Mouse (Mus musculus): ENCODE measurements around the gene Nlgn3. TPM values are rescaled to one million over a fixed set of nuclear protein-coding genes. Genes with fewer than 3 reads are reported as not detected.

Gene Nlgn3
- polyA plus RNA-seq, 1 experiment from 2014 or later, result 6.8 TPM

GRCm38 (mm10) chrX:101268755-101269124 lies 30.2 kb upstream of the Nlgn3 start, which contains the start of gene Gm20489:
TSS of gene Gm20489 (minus strand) at chrX:101269023.
- no peak within 1 kb of the TSS for H3K9ac ChIP-seq (replicated peaks; ENCODE audit: low read length)
- peak within 1 kb of the TSS; percentile 27 for H3K4me2 ChIP-seq (replicated peaks; ENCODE audit: low read depth, low read length)
- ATAC-seq (ENCODE audit: low FRiP score, low TSS enrichment), result no peak
- H3K27ac ChIP-seq (ENCODE audit: low read length), result no peak within 1 kb of the TSS
- peaks cover 15% of the 10 kb centered on the region; the same call in 1 of the 2 replicates for H3K27me3 ChIP-seq (ENCODE audit: insufficient read depth, low read length)
- H3K36me3 ChIP-seq (ENCODE audit: insufficient read depth, low read length), result no peaks in the 10 kb centered on the region
- 53% methylated on average over 3 of the region's 3 CpGs for WGBS
- no peaks in the 10 kb centered on the region for H3K4me1 ChIP-seq (ENCODE audit: insufficient read depth, low read length)
- H3K4me3 ChIP-seq (ENCODE audit: low read length), result no peak within 1 kb of the TSS; the same call in 1 of the 2 replicates
- no peaks in the 10 kb centered on the region for H3K9me3 ChIP-seq (ENCODE audit: low read length)

- no peak for ATAC-seq (ENCODE audit: low FRiP score, low TSS enrichment)
- peak overlapping the region; percentile 56 for H3K4me2 ChIP-seq (replicated peaks; ENCODE audit: low read depth, low read length)
- 32% methylated on average over 6 of the region's 6 CpGs for WGBS
- peak overlapping the region; percentile 46 for H3K9ac ChIP-seq (replicated peaks; ENCODE audit: low read length)
- peaks cover 9% of the 10 kb centered on the region; the same call in 1 of the 2 replicates for H3K36me3 ChIP-seq (ENCODE audit: insufficient read depth, low read length)
- H3K4me3 ChIP-seq (ENCODE audit: low read length), result peak overlapping the region; percentile 65
- H3K4me1 ChIP-seq (ENCODE audit: insufficient read depth, low read length), result peaks cover 9% of the 10 kb centered on the region; the same call in 1 of the 2 replicates
- H3K9me3 ChIP-seq (ENCODE audit: low read length), result no peaks in the 10 kb centered on the region
- H3K27me3 ChIP-seq (ENCODE audit: insufficient read depth, low read length), result peaks cover 13% of the 10 kb centered on the region; the same call in 1 of the 2 replicates
- H3K27ac ChIP-seq (ENCODE audit: low read length), result peak overlapping the region; percentile 80; the same call in 1 of the 2 replicates
Measured at GRCm38 (mm10) chrX:101273410-101273809, 25.6 kb upstream of the Nlgn3 start.

GRCm38 (mm10) chrX:101273875-101274738 lies 24.9 kb upstream of the Nlgn3 start, which contains the start of gene Med12:
TSS of gene Med12 (plus strand) at chrX:101274030.
- 18% methylated on average over 53 of the region's 54 CpGs for WGBS
- Histone ChIP-seq H3K27me3 (ENCODE audit: insufficient read depth, low read length) (peaks cover 11% of the 10 kb centered on the region; the same call in 1 of the 2 replicates), H3K27ac (ENCODE audit: low read length) (peak within 1 kb of the TSS; percentile 80), H3K4me3 (ENCODE audit: low read length) (peak within 1 kb of the TSS; percentile 65), H3K4me2 (replicated peaks; ENCODE audit: low read depth, low read length) (peak within 1 kb of the TSS; percentile 56), H3K4me1 (ENCODE audit: insufficient read depth, low read length) (peaks cover 9% of the 10 kb centered on the region; the same call in 1 of the 2 replicates), H3K36me3 (ENCODE audit: insufficient read depth, low read length) (peaks cover 16% of the 10 kb centered on the region; the same call in 1 of the 2 replicates), H3K9me3 (ENCODE audit: low read length) (no peaks in the 10 kb centered on the region), H3K9ac (replicated peaks; ENCODE audit: low read length) (peak within 1 kb of the TSS; percentile 79)
- peak; percentile 99 for ATAC-seq (ENCODE audit: low FRiP score, low TSS enrichment)

- no peak overlapping the region for H3K4me3 ChIP-seq (ENCODE audit: low read length)
- no peak overlapping the region for H3K27ac ChIP-seq (ENCODE audit: low read length)
- no peaks in the 10 kb centered on the region for H3K9me3 ChIP-seq (ENCODE audit: low read length)
- H3K27me3 ChIP-seq (ENCODE audit: insufficient read depth, low read length), result 0 out of 2 replicates have a peak, but pooled peaks cover 6% of the 10 kb centered on the region
- no peaks in the 10 kb centered on the region for H3K4me1 ChIP-seq (ENCODE audit: insufficient read depth, low read length)
- WGBS, result 67% methylated on average over 6 of the region's 6 CpGs
- ATAC-seq (ENCODE audit: low FRiP score, low TSS enrichment), result no peak
- H3K36me3 ChIP-seq (ENCODE audit: insufficient read depth, low read length), result peaks cover 59% of the 10 kb centered on the region
- H3K4me2 ChIP-seq (replicated peaks; ENCODE audit: low read depth, low read length), result no peak overlapping the region
- no peak overlapping the region for H3K9ac ChIP-seq (replicated peaks; ENCODE audit: low read length)
Measured at GRCm38 (mm10) chrX:101282813-101283212, 16.2 kb upstream of the Nlgn3 start.

GRCm38 (mm10) chrX:101285534-101285933 lies 13.4 kb upstream of the Nlgn3 start:
- Histone ChIP-seq H3K36me3 (ENCODE audit: insufficient read depth, low read length) (peaks cover 70% of the 10 kb centered on the region), H3K4me1 (ENCODE audit: insufficient read depth, low read length) (no peaks in the 10 kb centered on the region), H3K4me3 (ENCODE audit: low read length) (no peak overlapping the region), H3K27ac (ENCODE audit: low read length) (no peak overlapping the region), H3K27me3 (ENCODE audit: insufficient read depth, low read length) (peaks cover 6% of the 10 kb centered on the region; the same call in 1 of the 2 replicates), H3K9ac (replicated peaks; ENCODE audit: low read length) (no peak overlapping the region), H3K9me3 (ENCODE audit: low read length) (no peaks in the 10 kb centered on the region), H3K4me2 (replicated peaks; ENCODE audit: low read depth, low read length) (no peak overlapping the region)
- 31% methylated on average over 6 of the region's 6 CpGs for WGBS
- ATAC-seq (ENCODE audit: low FRiP score, low TSS enrichment), result peak; percentile 59; the same call in 1 of the 2 replicates

GRCm38 (mm10) chrX:101285953-101286670 lies 12.9 kb upstream of the Nlgn3 start:
- H3K4me2 ChIP-seq (replicated peaks; ENCODE audit: low read depth, low read length), result no peak overlapping the region
- H3K36me3 ChIP-seq (ENCODE audit: insufficient read depth, low read length), result peaks cover 69% of the 10 kb centered on the region
- H3K9me3 ChIP-seq (ENCODE audit: low read length), result no peaks in the 10 kb centered on the region
- no peak overlapping the region for H3K27ac ChIP-seq (ENCODE audit: low read length)
- 93% methylated on average over 14 of the region's 14 CpGs for WGBS
- H3K9ac ChIP-seq (replicated peaks; ENCODE audit: low read length), result no peak overlapping the region
- no peak for ATAC-seq (ENCODE audit: low FRiP score, low TSS enrichment)
- no peaks in the 10 kb centered on the region for H3K4me1 ChIP-seq (ENCODE audit: insufficient read depth, low read length)
- peaks cover 4% of the 10 kb centered on the region; the same call in 1 of the 2 replicates for H3K27me3 ChIP-seq (ENCODE audit: insufficient read depth, low read length)
- no peak overlapping the region for H3K4me3 ChIP-seq (ENCODE audit: low read length)

GRCm38 (mm10) chrX:101287543-101287942 lies 11.4 kb upstream of the Nlgn3 start:
- Histone ChIP-seq H3K4me2 (replicated peaks; ENCODE audit: low read depth, low read length) (no peak overlapping the region), H3K27me3 (ENCODE audit: insufficient read depth, low read length) (peaks cover 2% of the 10 kb centered on the region; the same call in 1 of the 2 replicates), H3K9me3 (ENCODE audit: low read length) (no peaks in the 10 kb centered on the region), H3K4me1 (ENCODE audit: insufficient read depth, low read length) (no peaks in the 10 kb centered on the region), H3K9ac (replicated peaks; ENCODE audit: low read length) (no peak overlapping the region), H3K27ac (ENCODE audit: low read length) (no peak overlapping the region), H3K4me3 (ENCODE audit: low read length) (no peak overlapping the region), H3K36me3 (ENCODE audit: insufficient read depth, low read length) (peaks cover 67% of the 10 kb centered on the region)
- no peak for ATAC-seq (ENCODE audit: low FRiP score, low TSS enrichment)
- WGBS, result 89% methylated on average over 3 of the region's 3 CpGs

- 92% methylated on average over 6 of the region's 6 CpGs for WGBS
- ATAC-seq (ENCODE audit: low FRiP score, low TSS enrichment), result no peak
- Histone ChIP-seq H3K27me3 (ENCODE audit: insufficient read depth, low read length) (no peaks in the 10 kb centered on the region; the same call in 1 of the 2 replicates), H3K4me1 (ENCODE audit: insufficient read depth, low read length) (no peaks in the 10 kb centered on the region), H3K9me3 (ENCODE audit: low read length) (no peaks in the 10 kb centered on the region), H3K4me3 (ENCODE audit: low read length) (no peak overlapping the region), H3K36me3 (ENCODE audit: insufficient read depth, low read length) (peaks cover 71% of the 10 kb centered on the region), H3K9ac (replicated peaks; ENCODE audit: low read length) (no peak overlapping the region), H3K4me2 (replicated peaks; ENCODE audit: low read depth, low read length) (no peak overlapping the region), H3K27ac (ENCODE audit: low read length) (no peak overlapping the region)
Measured at GRCm38 (mm10) chrX:101288432-101288831, 10.5 kb upstream of the Nlgn3 start.

GRCm38 (mm10) chrX:101289037-101289436 lies 9.9 kb upstream of the Nlgn3 start:
- Histone ChIP-seq H3K9me3 (ENCODE audit: low read length) (no peaks in the 10 kb centered on the region), H3K27me3 (ENCODE audit: insufficient read depth, low read length) (no peaks in the 10 kb centered on the region; the same call in 1 of the 2 replicates), H3K4me1 (ENCODE audit: insufficient read depth, low read length) (no peaks in the 10 kb centered on the region), H3K9ac (replicated peaks; ENCODE audit: low read length) (no peak overlapping the region), H3K27ac (ENCODE audit: low read length) (no peak overlapping the region), H3K36me3 (ENCODE audit: insufficient read depth, low read length) (peaks cover 69% of the 10 kb centered on the region), H3K4me3 (ENCODE audit: low read length) (no peak overlapping the region), H3K4me2 (replicated peaks; ENCODE audit: low read depth, low read length) (no peak overlapping the region)
- ATAC-seq (ENCODE audit: low FRiP score, low TSS enrichment), result no peak
- 89% methylated on average over 7 of the region's 7 CpGs for whole genome bisulfite sequencing
